Mouse (Mus musculus): ENCODE data around the gene Tgtp2. TPM values are rescaled to one million over a fixed set of nuclear protein-coding genes. Genes with fewer than 3 reads are reported as not detected.
"Not testable (repeated sequence)": the region's sequence is repeated elsewhere in the genome, so short reads cannot be mapped to it uniquely, and the experiment has no call there.

Tgtp2 gene
- total RNA-seq, 2 experiments from 2014 or later = 0.11 TPM; not detected in 1

DNA sequence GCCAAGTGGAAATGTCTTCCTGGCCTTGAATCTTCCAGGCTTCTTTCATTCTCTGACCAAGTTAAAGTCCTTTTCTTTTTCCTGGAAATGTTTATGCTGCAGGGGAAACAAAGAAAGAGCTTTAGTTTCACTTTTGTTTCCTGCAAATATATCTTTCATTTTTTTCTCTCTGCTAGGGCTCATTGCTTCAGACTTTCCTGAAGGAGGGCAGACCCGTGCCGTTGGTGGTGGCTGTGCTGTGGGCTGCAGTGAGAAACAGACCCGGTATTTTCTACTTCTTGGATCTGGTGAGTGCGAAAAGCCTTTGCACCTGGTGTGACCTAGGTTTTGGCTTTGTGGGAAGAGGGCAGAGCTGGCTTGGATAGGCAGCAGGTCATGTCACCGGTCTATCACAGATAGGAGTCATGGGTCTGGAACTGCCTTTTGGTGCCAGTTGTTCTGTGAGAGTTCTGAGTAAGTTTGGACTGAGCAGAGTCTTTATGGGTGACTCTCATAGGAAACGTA lies 22.9 kb upstream of the Tgtp2 start:
- no peak for DNase-seq (ENCODE audit: low spot score in 2 of 2)

DNA sequence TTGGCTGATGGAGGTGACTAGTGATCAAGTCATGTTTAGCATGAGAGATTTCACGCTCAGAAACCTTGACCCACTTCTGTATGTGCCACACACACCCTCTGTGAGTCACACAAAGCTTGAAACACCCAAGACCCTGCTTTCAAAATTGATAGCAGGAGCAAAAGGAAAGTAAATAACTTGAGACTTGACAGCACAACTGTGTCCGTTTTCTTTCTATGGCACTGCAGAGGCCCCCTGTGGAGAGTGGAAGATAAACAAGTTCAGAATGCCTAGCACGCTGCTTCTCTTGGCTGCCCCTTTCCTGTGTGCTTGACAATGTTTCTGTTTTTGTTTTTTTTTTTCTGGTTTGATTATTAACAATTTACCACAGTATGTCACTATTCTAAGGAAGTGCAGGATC lies 20.9 kb upstream of the Tgtp2 start:
- DNase-seq (ENCODE audit: low spot score in 2 of 2) = no peak

DNA sequence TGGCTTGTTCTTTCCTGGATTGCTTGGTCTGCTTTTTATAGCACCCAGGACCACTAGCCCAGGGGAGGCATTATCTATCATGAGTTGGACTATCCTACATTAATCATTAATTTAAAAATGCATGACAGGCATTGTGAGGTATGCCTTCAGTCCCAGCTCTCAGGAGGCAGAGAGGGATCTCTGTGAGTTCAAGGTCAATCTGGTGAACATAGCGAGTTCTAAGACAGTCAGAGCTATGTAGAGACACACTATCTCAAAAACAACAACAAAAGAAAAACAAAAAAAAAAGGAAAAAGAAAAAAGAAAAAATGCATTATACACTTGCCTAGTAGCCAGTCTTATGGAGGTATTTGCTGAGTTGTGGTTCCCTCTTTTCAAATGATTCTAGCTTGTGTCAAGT lies 20.4 kb upstream of the Tgtp2 start:
- DNase-seq (ENCODE audit: low spot score in 2 of 2) = no peak

DNA sequence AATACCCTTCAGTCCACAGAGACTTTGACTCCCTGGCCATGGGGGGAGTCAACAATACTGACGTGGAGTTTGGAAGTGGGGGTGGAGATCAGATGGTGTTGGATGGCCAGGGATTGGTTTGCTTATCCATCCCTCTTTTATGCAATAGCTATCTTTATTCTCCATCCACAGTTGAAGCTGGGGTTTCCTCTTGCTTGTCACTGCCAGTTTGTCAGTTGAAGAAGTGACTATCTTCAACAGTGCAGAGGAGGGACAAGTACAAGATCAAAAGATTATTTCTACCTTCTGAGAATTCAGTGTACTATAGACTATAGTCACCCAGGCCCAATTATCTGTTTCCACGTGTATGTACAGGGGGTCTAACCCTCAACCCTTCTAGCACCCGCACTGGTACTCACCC lies 19.8 kb upstream of the Tgtp2 start:
- no peak for DNase-seq (ENCODE audit: low spot score in 2 of 2)

DNA sequence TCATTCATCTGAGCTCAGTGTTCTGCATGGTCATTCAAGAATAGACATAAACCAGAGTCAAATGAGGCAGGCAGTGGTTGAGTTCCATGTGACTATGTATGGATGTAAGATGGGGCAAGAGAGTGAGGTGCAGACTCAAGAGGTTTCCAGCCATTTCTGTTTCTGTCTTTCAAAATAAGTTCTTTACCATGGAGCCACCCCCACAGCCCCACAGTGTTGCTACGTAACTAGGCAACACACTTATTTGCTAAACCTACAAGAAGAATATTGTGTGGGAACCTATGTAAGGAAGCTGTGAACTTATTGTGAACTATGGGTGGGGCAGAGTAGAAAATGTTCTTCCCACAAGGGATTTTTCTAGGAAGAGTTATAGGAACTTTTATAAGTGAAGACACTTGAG lies 19.1 kb upstream of the Tgtp2 start:
- no peak for DNase-seq (ENCODE audit: low spot score in 2 of 2)

DNA sequence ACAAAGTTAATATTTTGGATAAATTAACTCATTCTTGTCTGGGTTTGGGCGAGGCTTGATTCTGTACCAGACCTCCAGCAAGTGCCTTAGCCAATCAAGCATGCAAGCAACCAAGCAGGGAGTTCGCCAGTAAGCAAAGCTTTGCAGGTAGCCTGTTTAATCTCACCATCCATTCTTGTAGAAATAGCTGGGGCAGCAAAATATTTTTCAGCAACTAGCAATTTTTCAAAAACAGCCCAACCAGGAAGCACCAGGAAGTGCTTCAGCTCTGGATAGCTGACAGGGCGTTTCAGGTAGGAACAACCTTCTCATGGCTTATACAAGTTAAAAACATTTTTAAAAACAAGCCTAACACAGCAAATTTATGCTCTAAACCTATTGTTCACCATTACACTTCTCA lies 17.9 kb upstream of the Tgtp2 start:
- no peak for DNase-seq (ENCODE audit: low spot score in 2 of 2)

DNA sequence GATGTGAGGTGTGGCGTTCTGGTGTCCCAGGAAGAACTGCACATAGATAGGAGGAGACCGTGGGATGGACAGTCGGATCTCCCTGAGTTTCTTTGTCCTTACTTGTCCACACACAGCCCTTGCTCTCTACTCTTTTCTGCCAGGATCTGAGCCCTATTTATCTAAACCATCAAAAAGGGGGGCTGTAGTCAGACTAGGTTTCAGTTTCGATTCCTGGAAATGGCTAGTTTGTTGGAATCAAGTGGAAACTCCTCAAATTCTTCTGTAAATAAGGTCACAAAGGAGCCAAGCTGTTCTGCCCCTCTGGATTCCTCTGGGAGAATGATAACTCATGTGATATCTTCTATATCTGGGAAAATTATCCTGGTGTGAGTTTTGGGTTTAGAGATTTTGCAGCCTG lies 17.4 kb upstream of the Tgtp2 start:
- DNase-seq (ENCODE audit: low spot score in 2 of 2) = no peak

DNA sequence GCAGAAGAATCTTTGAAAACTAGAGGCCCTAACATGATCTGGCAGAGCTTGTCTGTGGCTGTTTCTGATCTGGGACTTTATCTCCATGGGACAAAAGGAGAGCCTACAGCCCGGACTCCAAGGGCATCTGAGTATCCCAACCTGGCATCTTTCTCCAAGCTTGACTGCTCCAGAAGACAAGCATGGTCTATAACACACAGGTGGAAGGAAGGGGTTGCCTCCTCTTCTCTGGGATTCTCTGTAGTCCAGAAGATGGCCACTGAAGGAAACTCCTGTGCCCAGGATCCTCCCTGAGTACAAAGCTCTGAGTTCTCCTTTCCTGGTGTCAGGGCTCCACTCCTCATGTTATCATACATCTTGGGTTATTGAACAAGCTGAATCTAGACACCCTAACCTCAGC lies 16.6 kb upstream of the Tgtp2 start:
- DNase-seq (ENCODE audit: low spot score in 2 of 2) = no peak

DNA sequence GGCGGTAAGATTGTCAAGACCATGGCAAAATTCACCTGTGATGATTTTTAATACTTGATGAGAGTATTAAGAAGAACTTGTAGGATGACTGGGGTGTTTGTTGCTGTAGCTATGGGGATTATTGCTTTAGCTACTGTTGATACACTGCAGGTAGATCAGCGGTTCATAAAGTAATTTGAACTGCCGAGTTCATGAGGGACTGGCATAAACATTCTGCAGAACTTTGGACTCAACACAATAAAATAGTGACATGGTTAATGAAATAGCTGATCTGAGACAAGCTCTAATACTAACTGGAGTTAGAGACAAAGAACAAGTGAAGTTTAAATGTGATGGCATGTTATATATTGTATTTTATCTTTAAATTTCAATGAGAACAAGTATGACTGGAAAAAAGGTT lies 14.7 kb upstream of the Tgtp2 start:
- no peak for DNase-seq (ENCODE audit: low spot score in 2 of 2)

DNA sequence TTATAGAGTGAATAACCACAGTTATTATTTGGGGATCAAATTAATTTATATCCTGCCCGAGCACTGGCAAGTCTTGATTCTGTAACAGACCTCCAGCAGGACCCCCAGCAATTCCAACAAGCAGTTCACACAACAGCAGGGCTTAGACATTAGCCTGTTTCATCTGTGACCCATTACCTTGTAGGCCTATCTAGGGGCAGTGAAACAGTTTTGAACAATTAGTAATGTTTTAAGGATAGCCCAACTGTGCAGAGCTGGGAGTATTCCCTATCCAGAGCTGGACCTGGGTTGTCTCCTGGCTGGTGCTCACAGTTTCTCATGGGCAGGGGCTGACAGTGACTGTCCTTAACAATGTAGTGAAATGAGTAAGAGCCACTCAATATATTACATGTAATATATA lies 13.0 kb upstream of the Tgtp2 start:
- DNase-seq (ENCODE audit: low spot score in 2 of 2) = no peak

DNA sequence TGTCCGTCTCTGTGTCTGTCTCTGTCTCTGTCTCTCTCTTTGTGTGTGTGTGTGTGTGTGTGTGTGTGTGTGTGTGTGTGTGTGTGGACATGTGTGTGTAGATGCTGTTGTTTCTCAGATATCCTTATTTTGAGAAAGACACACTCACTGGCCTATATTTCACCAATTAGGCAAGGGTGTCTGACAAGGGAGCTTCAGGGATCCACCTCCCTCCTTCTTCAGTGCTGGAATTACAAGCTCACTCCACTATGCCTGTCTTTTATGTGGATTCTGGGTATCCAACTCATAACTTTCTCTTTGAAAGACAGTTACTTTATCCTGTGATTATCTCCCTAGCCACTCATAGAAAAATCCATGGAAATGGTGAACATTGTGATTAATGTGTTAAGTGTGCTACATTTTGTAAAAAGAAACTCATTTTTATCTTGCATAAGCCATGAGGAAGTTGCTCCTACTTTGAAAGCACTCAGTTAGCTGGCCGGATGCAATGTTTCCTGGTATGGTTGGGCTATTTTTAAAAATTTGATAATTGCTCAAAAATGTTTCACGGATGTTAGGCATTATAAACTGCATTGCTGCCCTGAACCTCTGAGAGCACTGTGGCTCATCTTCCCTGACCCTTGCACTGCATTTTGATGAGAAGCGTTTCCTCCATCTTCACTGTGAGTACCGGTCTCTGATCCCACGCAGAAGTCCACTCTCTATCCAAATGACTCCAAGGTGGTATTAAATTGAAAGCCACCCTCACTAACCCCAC lies 12.2 kb upstream of the Tgtp2 start, which contains the start of gene Ifi47:
Gene Ifi47, plus strand, starts transcription at position 587 of the 757 bp plus-strand sequence.
- not testable (repeated sequence) for DNase-seq (ENCODE audit: low spot score in 2 of 2)

DNA sequence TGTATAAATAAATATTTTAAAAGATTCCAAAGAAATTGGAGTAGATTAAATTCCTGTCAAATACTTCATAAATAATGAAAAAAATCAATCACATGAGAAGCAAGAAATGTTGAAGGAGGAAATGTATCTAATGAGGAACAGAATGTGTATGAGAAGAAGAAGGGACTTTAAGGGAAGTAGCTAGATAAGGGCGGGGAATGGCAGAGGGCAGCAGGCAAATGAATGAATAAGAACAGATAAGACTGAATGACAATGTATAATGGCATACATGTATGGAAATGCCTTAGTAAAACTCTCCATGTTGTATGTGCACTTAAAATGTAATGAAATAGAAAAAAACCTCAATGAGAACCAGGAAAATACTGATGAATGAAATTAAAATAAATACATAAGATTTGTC lies 4.4 kb upstream of the Tgtp2 start:
- no peak for DNase-seq (ENCODE audit: low spot score in 2 of 2)

DNA sequence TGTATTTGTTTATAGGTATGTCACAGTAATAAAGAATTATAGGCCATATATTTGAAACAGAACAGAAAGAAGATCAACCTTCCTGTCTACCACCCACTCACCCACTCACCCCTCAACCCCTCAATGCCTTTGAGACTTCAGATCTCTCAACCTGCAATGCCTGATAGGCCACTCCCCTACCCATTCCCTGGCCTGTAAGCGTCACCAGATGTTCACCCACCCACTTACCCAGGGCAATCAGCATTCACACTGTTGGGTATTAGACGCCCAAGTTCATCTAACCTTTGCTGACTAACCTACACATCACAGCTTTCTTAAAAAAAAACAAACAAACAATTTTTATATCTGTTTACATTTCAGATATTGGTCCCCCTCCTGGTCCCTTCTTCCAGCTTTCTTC lies 2.1 kb downstream of the Tgtp2 start:
- DNase-seq (ENCODE audit: low spot score in 2 of 2) = not testable (repeated sequence)

DNA sequence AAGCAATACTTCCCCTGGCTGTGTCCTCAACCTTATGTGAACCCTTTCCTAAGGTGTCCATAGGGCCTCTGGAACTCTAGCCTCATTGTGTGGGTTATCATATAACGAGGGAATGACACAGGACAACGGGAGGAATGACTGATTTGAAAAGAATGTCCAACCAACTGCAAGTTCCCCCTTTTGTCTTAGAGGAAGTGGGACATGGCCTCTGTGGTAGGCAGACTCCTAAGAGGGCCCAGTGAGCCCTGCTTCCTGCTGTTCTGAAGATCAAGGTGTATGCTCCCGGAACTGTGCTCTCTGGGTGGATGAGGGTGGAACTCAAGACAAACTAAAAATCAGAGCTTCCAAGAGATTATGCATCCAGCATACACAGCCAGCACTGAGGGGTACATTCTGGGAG lies 3.9 kb downstream of the Tgtp2 start:
- not testable (repeated sequence) for DNase-seq (ENCODE audit: low spot score in 2 of 2)

DNA sequence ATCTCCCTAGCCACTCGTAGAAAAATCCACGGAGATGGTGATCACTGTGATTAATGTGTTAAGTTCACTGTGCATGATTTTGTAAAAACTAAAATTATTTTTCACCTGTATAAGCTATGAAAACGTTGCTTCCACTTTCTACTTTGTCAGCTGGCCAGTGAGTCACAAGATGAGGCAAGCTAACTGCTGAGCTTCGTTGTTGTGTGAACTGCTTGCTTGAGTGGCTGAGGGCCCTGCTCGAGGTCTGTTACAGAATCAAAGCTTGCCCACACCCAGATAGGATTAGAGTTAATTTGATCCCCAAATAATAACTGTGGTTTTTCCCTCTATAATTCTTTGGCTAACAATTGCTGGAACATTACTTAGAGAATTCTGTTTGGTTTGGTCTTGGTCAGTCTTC lies 12.1 kb downstream of the Tgtp2 start:
- not testable (repeated sequence) for DNase-seq (ENCODE audit: low spot score in 2 of 2)

DNA sequence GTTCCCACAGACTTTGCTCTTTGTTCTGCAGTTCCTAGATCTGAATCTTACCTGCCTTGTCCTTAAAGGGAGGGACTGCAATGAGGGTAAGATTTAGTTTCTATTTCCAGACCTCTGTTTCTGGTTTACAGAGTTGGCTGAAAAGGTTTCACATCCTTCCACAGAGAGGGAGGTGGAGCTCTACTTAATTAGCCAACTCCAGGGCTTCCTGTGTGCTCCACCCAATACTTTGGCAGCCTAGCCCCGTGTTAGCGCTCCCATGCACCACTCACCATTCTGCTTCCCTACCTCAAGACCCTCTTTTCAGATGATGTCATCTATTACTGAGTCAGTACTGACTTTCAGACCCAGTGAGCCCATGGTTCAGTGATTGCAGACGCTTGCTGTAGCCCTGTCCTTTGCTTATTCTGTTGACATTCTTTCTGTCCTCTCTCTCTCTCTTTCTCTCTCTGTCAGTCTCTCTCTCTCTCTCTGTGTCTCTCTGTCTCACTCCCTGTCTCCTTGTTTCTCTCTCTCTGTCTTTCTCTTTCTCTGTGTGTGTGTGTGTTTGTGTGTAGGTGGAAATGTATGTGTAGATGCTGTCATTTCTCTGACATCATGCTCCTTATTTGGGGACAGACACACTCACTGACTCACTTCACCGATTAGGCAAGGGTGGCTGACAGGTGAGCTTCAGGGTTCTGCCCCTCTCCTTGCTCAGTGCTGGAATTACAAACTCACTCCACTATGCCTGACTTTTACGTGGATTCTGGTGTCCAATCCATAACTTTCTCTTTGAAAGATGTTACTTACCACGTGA lies 12.7 kb downstream of the Tgtp2 start, which contains the start of gene 9930111J21Rik2:
Gene 9930111J21Rik2, minus strand, starts transcription at position 150 of the 799 bp plus-strand sequence.
- not testable (repeated sequence) for DNase-seq (ENCODE audit: low spot score in 2 of 2)

DNA sequence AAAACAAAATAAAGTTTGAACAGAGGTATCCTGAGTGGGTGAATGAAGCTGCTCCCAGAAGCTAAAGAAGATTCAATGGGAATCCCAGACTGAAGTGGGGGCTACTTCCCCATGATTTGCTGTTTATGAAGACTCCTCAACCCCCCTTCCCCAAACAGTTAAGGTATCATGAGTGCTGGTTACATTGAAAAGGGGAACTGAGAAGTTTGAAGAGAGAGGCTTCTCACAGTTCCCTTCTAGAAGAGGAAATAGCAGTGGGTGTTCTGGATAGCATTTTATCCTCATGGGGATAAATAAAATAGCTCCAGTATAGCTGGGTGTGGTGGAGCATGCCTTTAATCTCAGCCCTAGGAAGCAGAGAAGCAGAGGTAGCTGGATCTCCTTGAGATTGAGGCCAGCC lies 13.9 kb downstream of the Tgtp2 start:
- not testable (repeated sequence) for DNase-seq (ENCODE audit: low spot score in 2 of 2)

DNA sequence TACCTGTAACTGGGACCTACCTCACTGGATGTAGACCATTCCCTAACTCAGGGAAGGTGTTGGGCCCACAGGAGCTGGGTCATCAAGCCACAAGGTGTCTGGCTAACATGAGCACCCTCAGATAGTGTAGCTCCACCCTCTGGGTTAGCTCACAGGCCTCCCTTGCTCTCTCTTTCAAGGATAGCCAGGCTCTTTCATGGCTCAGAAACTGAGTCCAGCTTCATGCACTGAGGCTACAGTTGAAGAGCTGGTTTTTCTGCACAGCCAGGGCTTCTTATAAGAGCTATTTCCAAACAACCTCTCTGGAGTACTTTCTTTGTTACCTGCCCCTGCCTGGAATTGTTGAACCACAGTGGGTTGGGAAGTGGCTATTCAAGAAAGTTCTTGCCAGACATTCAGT lies 51.9 kb downstream of the Tgtp2 start:
- DNase-seq (ENCODE audit: low spot score in 2 of 2) = not testable (repeated sequence)

All from layer of hippocampus, postnatal 10 days (tissue).